Mouse (Mus musculus) kidney, embryonic 14.5 days (tissue): ENCODE data around the gene Lrrc27. TPM values are rescaled to one million over a fixed set of nuclear protein-coding genes. Genes with fewer than 3 reads are reported as not detected.
A peak's percentile ranks its signal among the peaks of the same experiment; 100 is the strongest.

Source experiments
- ATAC-seq: fragments of 200-750 bp; cut with Nextera tagmentation; 2 replicates; pipeline ENCODE4 v1.8.0; 2017; ENCODE audit warnings: moderate number of reproducible peaks, mild to moderate bottlenecking, moderate TSS enrichment, moderate library complexity; ENCODE audit not compliant: low FRiP score, low TSS enrichment
- H3K27ac ChIP-seq: fragments of 300-500 bp; sonication (generic); 2 replicates; pipeline ENCODE4 v1.5.1; 2014; ENCODE audit warnings: low read depth, mild to moderate bottlenecking, low read length, moderate library complexity, mixed read lengths
- H3K27me3 ChIP-seq: fragments of 300-500 bp; sonication (generic); 2 replicates; pipeline ENCODE4 v1.6.1; 2014; ENCODE audit warnings: mild to moderate bottlenecking, low read length; ENCODE audit not compliant: control insufficient read depth, insufficient read depth
- H3K36me3 ChIP-seq: fragments of 300-500 bp; sonication (generic); 2 replicates; pipeline ENCODE4 v1.6.1; 2014; ENCODE audit warnings: low read length, mixed read lengths; ENCODE audit not compliant: control insufficient read depth, insufficient read depth
- H3K4me1 ChIP-seq: fragments of 300-500 bp; sonication (generic); 2 replicates; pipeline ENCODE4 v1.6.1; 2014; ENCODE audit warnings: low read length, mixed read lengths; ENCODE audit not compliant: control insufficient read depth, insufficient read depth
- H3K4me2 ChIP-seq: fragments of 300-500 bp; sonication (generic); replicated peaks from 2 replicates; pipeline ENCODE4 v1.6.1; 2014; ENCODE audit warnings: low read depth, mild to moderate bottlenecking, low read length
- H3K4me3 ChIP-seq: fragments of 300-500 bp; sonication (generic); 2 replicates; pipeline ENCODE4 v1.5.1; 2014; ENCODE audit warnings: mild to moderate bottlenecking, low read length
- H3K9ac ChIP-seq: fragments of 300-500 bp; sonication (generic); 2 replicates; pipeline ENCODE4 v1.6.1; 2014; ENCODE audit warnings: low read depth, mild to moderate bottlenecking, low read length, moderate library complexity
- H3K9me3 ChIP-seq: fragments of 300-500 bp; sonication (generic); 2 replicates; pipeline ENCODE4 v1.6.1; 2016; ENCODE audit warnings: low read length; ENCODE audit not compliant: control insufficient read depth
- WGBS: fragments of 180-500 bp; shearing (Covaris S2); extraction: QIAGEN DNeasy Blood & Tissue Kit; methylation state at CpG from one replicate; pipeline ENCODE4 v1.1.7; 2014; 5-methylcytosine and 5-hydroxymethylcytosine counted together
- polyA plus RNA-seq: library from polyadenylated mRNA; unstranded; fragments of >200 nt; fragmentation: Nextera tagmentation; extraction: Ambion mirVana; gene quantifications from 2 replicates; pipeline ENCODE4 v1.2.1, GENCODE M21; 2014

Gene Lrrc27
- polyA plus RNA-seq, 1 experiment from 2014 or later: 6.6 TPM

GRCm38 (mm10) chr7:139226416-139226815 is 13.6 kb downstream of the Lrrc27 start:
- no peaks in the 10 kb centered on the region for H3K9me3 ChIP-seq
- H3K4me2 ChIP-seq: no peak overlapping the region
- H3K4me3 ChIP-seq: no peak overlapping the region
- no peak overlapping the region for H3K9ac ChIP-seq
- H3K27ac ChIP-seq: no peak overlapping the region
- H3K4me1 ChIP-seq: 0 out of 2 replicates have a peak, but pooled peaks cover 6% of the 10 kb centered on the region
- ATAC-seq: no peak
- no peaks in the 10 kb centered on the region for H3K36me3 ChIP-seq
- WGBS: 93% methylated on average over 7 of the region's 7 CpGs
- H3K27me3 ChIP-seq: no peaks in the 10 kb centered on the region

GRCm38 (mm10) chr7:139228447-139229171 is 15.8 kb downstream of the Lrrc27 start:
- H3K9me3 ChIP-seq: no peaks in the 10 kb centered on the region
- H3K4me3 ChIP-seq: no peak overlapping the region
- 0 out of 2 replicates have a peak, but pooled peaks cover 6% of the 10 kb centered on the region for H3K4me1 ChIP-seq
- no peak overlapping the region for H3K9ac ChIP-seq
- no peaks in the 10 kb centered on the region for H3K27me3 ChIP-seq
- 66% methylated on average over 6 of the region's 6 CpGs for WGBS
- ATAC-seq: no peak
- H3K27ac ChIP-seq: peak overlapping the region; percentile 53
- no peaks in the 10 kb centered on the region for H3K36me3 ChIP-seq
- no peak overlapping the region for H3K4me2 ChIP-seq

GRCm38 (mm10) chr7:139229837-139230236 is 17.0 kb downstream of the Lrrc27 start:
- no peaks in the 10 kb centered on the region for H3K9me3 ChIP-seq
- no peak overlapping the region for H3K27ac ChIP-seq
- H3K9ac ChIP-seq: no peak overlapping the region
- H3K27me3 ChIP-seq: no peaks in the 10 kb centered on the region
- no peaks in the 10 kb centered on the region for H3K36me3 ChIP-seq
- H3K4me3 ChIP-seq: no peak overlapping the region
- no peak overlapping the region for H3K4me2 ChIP-seq
- ATAC-seq: no peak
- WGBS: 82% methylated on average over 5 of the region's 5 CpGs
- H3K4me1 ChIP-seq: peaks cover 15% of the 10 kb centered on the region

GRCm38 (mm10) chr7:139230241-139230640 is 17.5 kb downstream of the Lrrc27 start:
- Histone ChIP-seq H3K9ac (no peak overlapping the region), H3K4me3 (no peak overlapping the region), H3K9me3 (no peaks in the 10 kb centered on the region), H3K27me3 (no peaks in the 10 kb centered on the region), H3K4me2 (no peak overlapping the region), H3K4me1 (peaks cover 19% of the 10 kb centered on the region), H3K36me3 (no peaks in the 10 kb centered on the region), H3K27ac (no peak overlapping the region)
- no peak for ATAC-seq
- whole genome bisulfite sequencing: 72% methylated on average over 12 of the region's 12 CpGs

GRCm38 (mm10) chr7:139233714-139234113 is 20.9 kb downstream of the Lrrc27 start:
- H3K9me3 ChIP-seq: no peaks in the 10 kb centered on the region
- 0 out of 2 replicates have a peak overlapping the region, but pooled peaks have one; percentile 12 for H3K9ac ChIP-seq
- H3K27me3 ChIP-seq: no peaks in the 10 kb centered on the region
- peaks cover 16% of the 10 kb centered on the region for H3K4me1 ChIP-seq
- 1% methylated on average over 7 of the region's 7 CpGs for WGBS
- peak overlapping the region; percentile 15; the same call in 1 of the 2 replicates for H3K4me2 ChIP-seq
- H3K4me3 ChIP-seq: no peak overlapping the region
- peak; percentile 83 for ATAC-seq
- no peaks in the 10 kb centered on the region for H3K36me3 ChIP-seq
- H3K27ac ChIP-seq: 0 out of 2 replicates have a peak overlapping the region, but pooled peaks have one; percentile 30

GRCm38 (mm10) chr7:139234426-139235188 is 21.8 kb downstream of the Lrrc27 start:
- Histone ChIP-seq H3K36me3 (no peaks in the 10 kb centered on the region), H3K27me3 (no peaks in the 10 kb centered on the region), H3K9me3 (no peaks in the 10 kb centered on the region), H3K4me1 (peaks cover 13% of the 10 kb centered on the region), H3K4me3 (no peak overlapping the region), H3K27ac (peak overlapping the region; percentile 30; the same call in 1 of the 2 replicates), H3K9ac (peak overlapping the region; percentile 23; the same call in 1 of the 2 replicates), H3K4me2 (peak overlapping the region; percentile 24)
- ATAC-seq: peak; percentile 80
- 9% methylated on average over 18 of the region's 18 CpGs for WGBS

- Histone ChIP-seq H3K4me1 (peaks cover 13% of the 10 kb centered on the region), H3K4me2 (no peak overlapping the region), H3K27me3 (no peaks in the 10 kb centered on the region), H3K9ac (no peak overlapping the region), H3K36me3 (no peaks in the 10 kb centered on the region), H3K4me3 (no peak overlapping the region), H3K9me3 (no peaks in the 10 kb centered on the region), H3K27ac (no peak overlapping the region)
- WGBS: 83% methylated on average over 12 of the region's 12 CpGs
- no peak for ATAC-seq
These were observed 23.0 kb downstream of the Lrrc27 start for GRCm38 (mm10) chr7:139235651-139236358.

GRCm38 (mm10) chr7:139239432-139239831 is 26.6 kb downstream of the Lrrc27 start:
- Histone ChIP-seq H3K9me3 (no peaks in the 10 kb centered on the region), H3K9ac (no peak overlapping the region), H3K27me3 (no peaks in the 10 kb centered on the region), H3K4me1 (peaks cover 9% of the 10 kb centered on the region), H3K36me3 (no peaks in the 10 kb centered on the region), H3K27ac (no peak overlapping the region), H3K4me2 (no peak overlapping the region), H3K4me3 (no peak overlapping the region)
- 84% methylated on average over 3 of the region's 3 CpGs for WGBS
- no peak for ATAC-seq
